Mouse (Mus musculus) olfactory bulb, adult 2 months (tissue): ENCODE results near the gene Myo6.

Experiments used
- CTCF ChIP-seq: fragments of 200-500 bp; IDR thresholded peaks from 2 replicates; pipeline ENCODE4 v1.5.1; 2012; ENCODE audit warnings: low read depth, mild to moderate bottlenecking, low read length, moderate library complexity; ENCODE audit not compliant: insufficient read depth
- POLR2A ChIP-seq: fragments of 200-500 bp; IDR thresholded peaks from 2 replicates; pipeline ENCODE4 v1.6.1; 2012; ENCODE audit warnings: mild to moderate bottlenecking, low read depth, low read length, moderate library complexity; ENCODE audit not compliant: insufficient read depth

- TF ChIP-seq CTCF = no peak
- no peak for TF ChIP-seq POLR2A
These were observed 52.1 kb downstream of the Myo6 start for GRCm38 (mm10) chr9:80216786-80217501.
